Mouse (Mus musculus): ENCODE measurements around the gene Zfp160.
"Not testable (repeated sequence)": the region's sequence is repeated elsewhere in the genome, so short reads cannot be mapped to it uniquely, and the experiment has no call there.

The Zfp160 gene

DNA sequence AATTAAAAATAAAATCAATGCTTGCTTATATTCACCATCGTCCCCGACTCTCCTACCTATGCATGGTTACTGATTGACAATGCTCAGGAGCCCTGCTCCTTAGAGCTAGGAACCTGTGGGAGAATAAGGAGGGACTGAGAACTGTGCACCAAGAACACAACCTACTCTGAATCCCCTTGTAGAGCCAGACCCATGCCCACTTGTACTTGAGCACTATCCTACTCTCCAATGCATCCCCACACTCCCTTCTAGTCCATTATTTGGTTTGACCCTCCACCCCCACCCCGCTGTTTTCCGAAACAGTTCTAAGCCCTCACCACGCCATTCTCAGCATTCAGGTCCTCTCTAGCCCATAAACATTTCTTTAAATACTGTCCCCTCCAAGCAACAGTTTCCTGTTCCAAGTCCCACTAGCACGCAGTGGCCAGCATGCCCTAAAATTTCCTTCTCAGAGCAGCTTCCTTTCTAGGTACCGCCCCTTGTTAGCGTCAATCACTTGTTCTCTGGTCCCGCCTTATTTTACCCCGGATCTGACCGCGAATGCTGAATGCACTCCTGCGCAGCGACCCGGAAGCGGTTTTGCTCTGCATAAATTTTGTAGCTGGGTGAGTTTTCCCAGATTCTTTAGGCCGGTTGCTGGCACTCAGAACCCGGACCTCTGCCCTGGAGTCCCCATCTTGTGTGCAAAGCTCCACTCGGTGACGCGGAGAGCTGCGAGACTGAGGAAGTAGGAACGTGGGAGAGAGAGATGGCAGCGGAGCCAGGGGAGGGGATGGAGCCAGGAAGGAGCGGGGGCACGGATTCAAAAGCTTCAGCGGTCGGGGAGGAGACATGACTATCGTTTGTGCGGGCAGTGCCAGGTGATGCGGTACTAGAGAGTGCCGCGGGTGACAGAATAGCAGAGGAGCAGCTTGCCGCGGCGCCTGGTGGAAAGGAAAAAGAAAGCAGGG, at the start of gene Zfp160:
Gene Zfp160 (plus strand): TSS at position 522 of the 950 bp plus-strand sequence.
- DNase-seq (ENCODE audit: low spot score) = peak; percentile 96

- no peak for DNase-seq (ENCODE audit: low spot score)
Observed at GRCm38 (mm10) chr17:20960386-20960785, 48.3 kb upstream of the Zfp160 start.

DNA sequence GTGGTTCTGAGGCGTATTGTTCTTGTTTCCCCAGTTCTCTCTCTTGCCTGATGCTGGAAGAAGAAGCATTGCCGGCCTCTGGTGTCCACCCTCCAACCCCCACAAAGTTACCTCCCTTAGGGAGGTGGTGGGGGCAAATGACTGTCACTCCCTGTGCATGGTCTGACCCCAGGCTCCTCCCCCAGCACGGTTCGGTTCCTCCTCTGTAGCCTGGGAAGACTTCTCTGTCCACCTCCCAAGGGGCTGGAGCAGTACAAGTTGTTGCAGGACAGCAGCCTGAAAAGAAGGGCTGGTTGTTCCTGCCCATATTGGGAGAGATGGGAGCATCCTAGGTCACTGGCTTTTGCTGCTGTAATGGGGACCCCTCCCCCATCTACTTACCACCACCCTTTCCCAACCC, 43.3 kb upstream of the Zfp160 start:
- no peak for DNase-seq (ENCODE audit: low spot score)

DNA sequence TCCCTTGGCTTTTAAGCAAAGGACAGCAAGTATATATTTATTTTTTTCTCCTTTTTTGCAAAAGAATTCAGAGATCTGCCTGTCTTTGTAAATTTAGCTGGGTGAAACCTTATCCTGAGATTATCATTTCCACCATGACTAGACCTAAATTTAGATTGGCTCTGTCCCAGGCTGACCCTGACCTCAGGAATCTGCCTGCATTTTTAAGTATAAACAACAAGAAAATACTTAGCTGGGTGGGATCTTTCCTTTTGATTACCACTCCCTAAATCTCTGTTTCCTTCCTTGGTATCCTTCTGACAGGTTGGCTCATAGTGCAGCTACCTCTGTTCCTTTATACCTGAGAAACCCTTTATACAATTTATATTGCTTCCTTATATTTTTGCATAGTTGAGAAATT, 42.0 kb upstream of the Zfp160 start:
- no peak for DNase-seq (ENCODE audit: low spot score)

DNA sequence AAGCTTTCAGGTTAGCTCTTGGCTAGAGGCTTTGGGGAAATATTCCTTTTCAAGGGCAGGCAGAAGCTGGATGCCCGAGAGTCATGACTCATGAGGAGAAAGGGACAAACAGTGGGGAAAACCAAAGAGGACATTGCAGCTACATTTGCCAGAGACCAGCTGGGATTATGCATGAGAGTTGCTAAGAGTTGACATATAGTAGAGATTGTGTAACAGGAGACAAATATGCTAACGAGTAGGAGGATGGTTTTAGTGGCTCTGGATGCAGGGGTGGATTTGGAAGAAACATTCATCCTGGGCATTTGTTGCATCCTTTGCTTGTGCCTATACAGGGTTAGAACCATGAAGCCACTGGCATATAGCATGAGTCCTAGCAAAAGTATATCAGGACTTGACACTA, 15.0 kb upstream of the Zfp160 start:
- no peak for DNase-seq (ENCODE audit: low spot score)

GRCm38 (mm10) chr17:20996364-20996763, 12.3 kb upstream of the Zfp160 start, which contains the start of gene Vmn1r233:
Gene Vmn1r233, minus strand, starts transcription at chr17:20996464.
- DNase-seq (ENCODE audit: low spot score) = no peak

GRCm38 (mm10) chr17:21009726-21010125, 1.0 kb downstream of the Zfp160 start:
- DNase-seq (ENCODE audit: low spot score) = no peak

DNA sequence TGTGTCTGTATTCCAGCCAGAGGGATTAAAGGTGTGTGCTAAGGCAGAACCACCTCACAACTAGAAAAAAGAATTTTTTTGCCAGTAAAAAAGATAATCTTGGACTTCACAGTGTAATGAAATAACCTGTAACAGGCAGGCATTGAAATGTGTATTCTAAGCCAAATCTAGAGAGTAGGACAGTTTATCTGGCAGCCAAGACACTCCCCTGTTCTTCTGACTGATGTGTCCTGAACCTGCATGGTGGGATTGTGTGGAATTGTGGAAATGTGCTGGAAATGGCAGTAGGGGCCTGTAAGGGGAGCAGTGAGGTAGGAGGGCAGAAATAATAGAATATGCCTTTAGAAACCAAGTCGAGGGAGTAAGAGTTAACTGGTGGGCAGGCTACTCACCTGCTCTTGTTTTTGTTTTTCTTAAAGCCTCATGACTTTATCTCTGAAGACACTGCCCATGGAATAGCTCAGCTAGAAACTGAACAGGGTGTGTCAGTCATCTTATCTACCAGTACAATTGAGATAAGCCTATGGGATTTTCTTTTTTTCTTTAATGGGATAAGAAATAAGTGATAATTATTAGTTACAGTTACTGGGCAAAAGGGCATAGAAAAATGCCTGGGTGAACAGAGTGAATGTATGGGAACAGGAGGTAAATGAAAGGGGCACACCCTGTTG, 9.8 kb downstream of the Zfp160 start:
- DNase-seq (ENCODE audit: low spot score) = no peak

DNA sequence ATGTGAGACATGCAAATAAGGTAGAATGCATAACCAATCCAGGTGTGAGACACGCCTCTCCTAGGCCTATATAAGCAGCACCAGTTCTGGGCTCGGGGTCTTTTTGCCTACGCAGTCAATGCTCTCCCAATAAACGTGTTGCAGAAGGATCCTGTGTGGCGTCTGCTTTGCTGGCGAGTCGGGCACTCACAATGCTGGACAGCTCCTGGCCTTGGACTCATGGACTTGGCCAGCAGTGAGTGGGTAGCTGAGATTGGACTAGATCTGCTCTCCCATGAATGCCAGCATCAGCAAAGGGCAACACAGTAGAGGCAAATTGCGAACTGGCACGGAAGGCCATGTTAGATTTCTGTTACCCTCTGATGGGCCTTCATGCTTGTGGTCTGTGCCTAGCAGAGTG, 39.3 kb downstream of the Zfp160 start:
- DNase-seq (ENCODE audit: low spot score) = not testable (repeated sequence)

DNA sequence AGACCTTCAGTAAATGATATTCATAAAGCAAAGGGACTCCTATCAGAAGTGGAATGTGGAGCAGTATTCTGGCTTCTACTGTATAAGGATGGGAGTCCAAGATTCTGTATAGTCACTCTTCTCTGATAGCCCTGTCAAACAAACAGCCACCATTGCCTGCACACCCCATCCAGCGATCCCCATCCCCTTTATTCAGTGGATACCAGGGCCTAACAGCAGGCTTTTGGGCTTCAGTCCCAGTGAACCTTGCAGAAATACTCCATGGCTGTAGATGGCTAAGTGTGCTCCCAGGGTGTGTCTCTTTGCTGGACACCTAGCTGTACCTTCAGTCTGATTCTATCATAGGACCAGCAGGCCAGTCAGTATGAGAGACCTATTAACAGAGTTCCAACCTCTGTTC, 42.2 kb downstream of the Zfp160 start:
- DNase-seq (ENCODE audit: low spot score) = no peak

DNA sequence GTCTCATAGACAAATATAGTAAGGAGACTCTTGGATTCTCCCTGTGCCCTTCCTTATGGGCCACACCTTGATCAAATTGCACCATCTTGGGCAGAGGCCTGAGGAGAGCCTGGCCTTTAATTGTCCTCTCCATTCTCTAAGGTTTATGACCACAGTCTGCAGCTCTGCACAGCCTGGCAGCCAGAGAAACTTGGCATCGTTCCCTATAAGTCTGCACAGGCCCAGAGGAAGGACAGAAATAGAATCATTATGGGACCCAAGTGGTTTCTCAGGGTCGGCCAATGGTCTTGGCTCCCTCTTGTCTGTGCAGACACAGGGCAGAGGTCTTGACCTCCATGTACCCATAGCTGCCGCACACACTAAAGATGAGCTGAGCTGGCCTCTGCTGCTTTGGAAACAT, 42.6 kb downstream of the Zfp160 start:
- DNase-seq (ENCODE audit: low spot score) = not testable (repeated sequence)

GRCm38 (mm10) chr17:21051919-21052318, 43.2 kb downstream of the Zfp160 start:
- DNase-seq (ENCODE audit: low spot score) = not testable (repeated sequence)

- no peak for DNase-seq (ENCODE audit: low spot score)
Observed at GRCm38 (mm10) chr17:21053267-21053666, 44.6 kb downstream of the Zfp160 start.

DNA sequence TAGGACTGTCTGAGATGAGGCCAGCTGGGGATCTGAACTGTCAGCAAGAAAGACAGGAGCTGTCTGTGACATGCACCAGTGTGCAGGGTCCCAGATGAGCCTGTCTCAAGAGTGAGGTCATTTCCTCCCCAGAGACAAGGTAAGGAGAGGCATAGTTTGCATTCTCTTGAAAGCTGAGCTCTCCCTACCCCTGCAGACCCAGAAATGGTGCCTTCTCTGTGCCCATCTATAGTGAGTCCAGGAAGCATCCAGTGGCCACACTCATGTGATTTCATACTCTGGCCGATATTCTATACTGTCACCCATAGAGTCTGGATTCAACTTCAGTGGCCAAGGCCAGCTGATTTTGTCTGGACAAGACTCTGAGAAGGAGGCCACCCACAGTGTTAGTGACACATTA, 46.4 kb downstream of the Zfp160 start:
- not testable (repeated sequence) for DNase-seq (ENCODE audit: low spot score)

- DNase-seq (ENCODE audit: low spot score) = no peak
Observed at GRCm38 (mm10) chr17:21065501-21065900, 56.8 kb downstream of the Zfp160 start.

GRCm38 (mm10) chr17:21067036-21067435, 58.3 kb downstream of the Zfp160 start:
- no peak for DNase-seq (ENCODE audit: low spot score)

GRCm38 (mm10) chr17:21069443-21069842, 60.7 kb downstream of the Zfp160 start:
- not testable (repeated sequence) for DNase-seq (ENCODE audit: low spot score)

DNA sequence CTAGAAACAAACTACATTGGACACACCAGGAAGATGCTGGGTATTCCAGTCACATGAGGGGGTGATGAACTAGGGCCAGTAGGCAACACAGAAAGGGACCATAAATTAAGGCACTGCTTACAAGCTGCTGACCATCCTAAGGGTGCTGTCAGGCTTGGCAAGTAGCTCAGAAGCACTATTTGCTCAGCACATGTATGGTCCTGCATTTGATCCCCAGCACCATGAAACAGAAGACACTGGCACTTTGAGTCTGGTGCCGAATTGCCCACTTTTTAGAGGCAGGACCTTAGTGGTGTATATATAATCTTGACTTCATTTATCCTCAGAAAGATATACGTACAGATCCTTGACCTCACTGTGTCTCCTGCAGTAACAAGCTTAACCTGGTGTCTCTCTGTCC, 62.3 kb downstream of the Zfp160 start:
- DNase-seq (ENCODE audit: low spot score) = not testable (repeated sequence)
